Mouse (Mus musculus) liver, embryonic 11.5 days (tissue): ENCODE results near the gene Espn. TPM values are rescaled to one million over a fixed set of nuclear protein-coding genes. Genes with fewer than 3 reads are reported as not detected.

Experiments
- ATAC-seq: fragments of 200-750 bp; cut with Nextera tagmentation; replicated peaks from 2 replicates; pipeline ENCODE4 v1.8.0; 2017; ENCODE audit warnings: moderate number of reproducible peaks, mild to moderate bottlenecking, moderate TSS enrichment, moderate library complexity; ENCODE audit not compliant: low FRiP score
- DNase-seq: peaks from one replicate; pipeline ENCODE4 v3.0.0-alpha.2; 2017; ENCODE audit warnings: low spot score
- H3K27ac ChIP-seq: fragments of 300-500 bp; sonication (generic); 2 replicates; pipeline ENCODE4 v1.5.1; 2014; ENCODE audit warnings: mild to moderate bottlenecking, low read depth, low read length, control low read depth
- H3K27me3 ChIP-seq: fragments of 300-500 bp; sonication (generic); replicated peaks from 2 replicates; pipeline ENCODE4 v1.6.1; 2014; ENCODE audit warnings: low read length, mixed read lengths; ENCODE audit not compliant: control insufficient read depth, insufficient read depth
- H3K36me3 ChIP-seq: fragments of 300-500 bp; sonication (generic); 2 replicates; pipeline ENCODE4 v1.6.1; 2014; ENCODE audit warnings: mild to moderate bottlenecking, low read length, moderate library complexity, mixed read lengths; ENCODE audit not compliant: control insufficient read depth, insufficient read depth
- H3K4me1 ChIP-seq: fragments of 300-500 bp; sonication (generic); replicated peaks from 2 replicates; pipeline ENCODE4 v1.6.1; 2014; ENCODE audit warnings: low read length, mixed read lengths; ENCODE audit not compliant: control insufficient read depth, insufficient read depth
- H3K4me2 ChIP-seq: fragments of 300-500 bp; sonication (generic); 2 replicates; pipeline ENCODE4 v1.6.1; 2014; ENCODE audit warnings: mild to moderate bottlenecking, control low read depth, moderate library complexity
- H3K4me3 ChIP-seq: fragments of 300-500 bp; sonication (generic); 2 replicates; pipeline ENCODE4 v1.5.1; 2014; ENCODE audit warnings: low read depth, low read length, control low read depth
- H3K9ac ChIP-seq: fragments of 300-500 bp; sonication (generic); 2 replicates; pipeline ENCODE4 v1.6.1; 2014; ENCODE audit warnings: low read depth, low read length, control low read depth
- H3K9me3 ChIP-seq: fragments of 300-500 bp; sonication (generic); 2 replicates; pipeline ENCODE4 v1.6.1; 2016; ENCODE audit warnings: low read length, inconsistent platforms, mixed read lengths; ENCODE audit not compliant: control insufficient read depth
- WGBS: fragments of 180-500 bp; shearing (Covaris S2); extraction: QIAGEN DNeasy Blood & Tissue Kit; methylation state at CpG from one replicate; pipeline ENCODE4 v1.1.7; 2014; 5-methylcytosine and 5-hydroxymethylcytosine counted together
- polyA plus RNA-seq: library from polyadenylated mRNA; unstranded; fragments of >200 nt; fragmentation: Nextera tagmentation; extraction: Ambion mirVana; gene quantifications from 2 replicates; pipeline ENCODE4 v1.2.1, GENCODE M21; 2014

Espn gene
- polyA plus RNA-seq, 1 experiment from 2014 or later = 5.3 TPM

DNA sequence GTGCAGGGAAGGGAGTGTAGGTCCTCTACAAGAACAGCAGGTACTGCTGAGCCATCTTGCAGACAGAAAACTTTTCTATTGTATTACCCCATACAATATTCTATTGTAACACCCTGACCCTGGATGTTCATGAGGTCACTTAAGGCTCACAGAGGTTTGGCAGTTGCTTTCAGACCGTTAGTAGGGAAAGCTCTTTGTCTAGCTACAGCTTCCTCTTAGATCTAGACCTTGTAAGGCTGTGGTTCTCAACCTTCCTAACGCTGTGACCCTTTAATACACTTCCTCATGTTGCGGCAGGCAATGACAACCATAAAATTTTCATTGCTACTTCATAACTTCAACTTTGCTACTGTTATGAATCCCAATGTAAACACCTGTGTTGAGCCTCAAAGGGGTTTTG is 24.5 kb upstream of the Espn start:
- H3K27me3 ChIP-seq = peaks cover 12% of the 10 kb centered on the region
- H3K4me3 ChIP-seq = no peak overlapping the region
- peak overlapping the region; percentile 99; the same call in 1 of the 2 replicates for H3K4me2 ChIP-seq
- no peak for DNase-seq
- peak overlapping the region; percentile 89; the same call in 1 of the 2 replicates for H3K27ac ChIP-seq
- peaks cover 15% of the 10 kb centered on the region for H3K4me1 ChIP-seq
- WGBS = 53% methylated on average over 3 of the region's 3 CpGs
- H3K36me3 ChIP-seq = no peaks in the 10 kb centered on the region
- H3K9me3 ChIP-seq = no peaks in the 10 kb centered on the region
- H3K9ac ChIP-seq = no peak overlapping the region
- ATAC-seq = no peak

DNA sequence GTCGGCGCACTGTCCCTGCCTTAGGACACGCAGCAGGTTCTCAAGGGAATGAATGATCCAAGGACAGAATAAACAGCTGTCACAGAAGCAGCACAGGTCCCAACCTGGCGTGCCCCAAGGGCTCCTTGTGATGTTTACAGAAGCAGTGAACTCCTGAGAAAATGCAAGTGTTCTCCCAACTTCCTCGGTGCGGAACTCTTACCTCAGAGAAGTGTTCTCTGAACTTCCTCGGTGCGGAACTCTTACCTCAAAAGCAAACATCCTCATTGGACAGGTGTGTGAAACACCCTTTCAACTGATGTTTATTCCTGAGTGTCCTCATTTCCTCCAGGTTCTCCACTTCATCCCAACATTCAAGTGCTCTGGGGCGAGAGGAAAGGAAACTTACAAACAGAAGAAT is 21.8 kb upstream of the Espn start:
- H3K9me3 ChIP-seq = no peaks in the 10 kb centered on the region
- H3K9ac ChIP-seq = no peak overlapping the region
- ATAC-seq (no peak), DNase-seq (no peak)
- peaks cover 9% of the 10 kb centered on the region for H3K4me1 ChIP-seq
- no peak overlapping the region for H3K27ac ChIP-seq
- peaks cover 2% of the 10 kb centered on the region for H3K27me3 ChIP-seq
- no peak overlapping the region for H3K4me2 ChIP-seq
- WGBS = 82% methylated on average over 9 of the region's 9 CpGs
- H3K4me3 ChIP-seq = no peak overlapping the region
- no peaks in the 10 kb centered on the region for H3K36me3 ChIP-seq

DNA sequence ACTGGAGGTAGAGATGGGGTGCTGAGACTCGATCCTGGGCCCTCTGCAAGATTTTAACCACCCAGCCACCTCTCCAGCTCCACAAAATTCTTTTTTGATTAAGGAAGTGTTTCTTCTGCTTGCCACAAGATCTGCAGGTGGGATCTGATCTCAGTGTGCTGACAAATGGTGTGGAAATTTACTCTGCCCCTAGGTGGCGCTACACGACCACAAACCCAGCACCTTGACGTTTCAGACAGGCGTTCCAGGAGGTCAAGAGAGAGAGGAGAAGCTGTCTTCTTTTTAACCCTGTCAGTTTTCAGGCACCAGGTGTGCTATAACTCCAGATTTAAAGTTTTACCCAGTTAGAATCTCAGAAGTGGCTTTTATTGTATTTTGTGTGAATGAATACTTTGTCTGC is 20.9 kb upstream of the Espn start:
- ATAC-seq (no peak), DNase-seq (peak; percentile 73)
- no peaks in the 10 kb centered on the region for H3K9me3 ChIP-seq
- 0% methylated on average over 5 of the region's 5 CpGs for WGBS
- no peak overlapping the region for H3K4me2 ChIP-seq
- no peaks in the 10 kb centered on the region for H3K36me3 ChIP-seq
- peaks cover 4% of the 10 kb centered on the region for H3K4me1 ChIP-seq
- H3K27ac ChIP-seq = no peak overlapping the region
- H3K27me3 ChIP-seq = no peaks in the 10 kb centered on the region; the same call in 1 of the 2 replicates
- no peak overlapping the region for H3K9ac ChIP-seq
- H3K4me3 ChIP-seq = no peak overlapping the region

DNA sequence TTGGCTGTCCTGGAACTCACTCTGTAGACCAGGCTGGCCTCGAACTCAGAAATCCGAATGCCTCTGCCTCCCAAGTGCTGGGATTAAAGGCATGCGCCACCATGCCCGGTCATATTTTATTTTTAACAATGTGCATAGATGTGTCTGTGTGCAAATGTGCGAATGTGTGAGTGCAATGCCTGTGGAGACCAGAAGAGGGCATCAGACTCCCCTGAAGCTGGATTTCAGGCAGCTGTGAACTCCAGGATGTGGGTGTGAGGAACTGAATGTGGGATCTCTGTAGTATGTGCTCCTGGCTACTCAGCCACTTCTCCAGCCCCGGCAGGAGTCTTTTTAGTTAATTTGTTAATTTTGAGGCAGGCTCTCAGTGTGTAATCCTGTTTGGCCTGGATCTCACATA is 19.4 kb upstream of the Espn start:
- Histone ChIP-seq H3K9me3 (no peaks in the 10 kb centered on the region), H3K9ac (no peak overlapping the region), H3K27ac (no peak overlapping the region), H3K4me3 (no peak overlapping the region), H3K4me1 (no peaks in the 10 kb centered on the region; the same call in 1 of the 2 replicates), H3K4me2 (no peak overlapping the region), H3K27me3 (peaks cover 3% of the 10 kb centered on the region; the same call in 1 of the 2 replicates), H3K36me3 (no peaks in the 10 kb centered on the region)
- DNase-seq = no peak
- ATAC-seq = no peak
- WGBS = 79% methylated on average over 6 of the region's 6 CpGs

- Histone ChIP-seq H3K4me1 (no peaks in the 10 kb centered on the region), H3K27me3 (0 out of 2 replicates have a peak, but pooled peaks cover 3% of the 10 kb centered on the region), H3K4me3 (no peak overlapping the region), H3K27ac (no peak overlapping the region), H3K4me2 (no peak overlapping the region), H3K9ac (no peak overlapping the region), H3K9me3 (no peaks in the 10 kb centered on the region), H3K36me3 (no peaks in the 10 kb centered on the region)
- DNase-seq = no peak
- WGBS = 72% methylated on average over 10 of the region's 10 CpGs
- no peak for ATAC-seq
These were observed 18.1 kb upstream of the Espn start for GRCm38 (mm10) chr4:152170286-152170685.

GRCm38 (mm10) chr4:152169103-152169502 is 16.9 kb upstream of the Espn start:
- H3K4me1 ChIP-seq = no peaks in the 10 kb centered on the region
- H3K9me3 ChIP-seq = no peaks in the 10 kb centered on the region
- ATAC-seq (no peak), DNase-seq (no peak)
- H3K9ac ChIP-seq = no peak overlapping the region
- WGBS = 72% methylated on average over 7 of the region's 7 CpGs
- no peak overlapping the region for H3K4me3 ChIP-seq
- H3K36me3 ChIP-seq = no peaks in the 10 kb centered on the region
- H3K4me2 ChIP-seq = no peak overlapping the region
- no peak overlapping the region for H3K27ac ChIP-seq
- peaks cover 3% of the 10 kb centered on the region; the same call in 1 of the 2 replicates for H3K27me3 ChIP-seq

- Histone ChIP-seq H3K9ac (no peak overlapping the region), H3K9me3 (no peaks in the 10 kb centered on the region), H3K27ac (no peak overlapping the region), H3K4me1 (no peaks in the 10 kb centered on the region), H3K27me3 (peaks cover 3% of the 10 kb centered on the region; the same call in 1 of the 2 replicates), H3K36me3 (no peaks in the 10 kb centered on the region), H3K4me2 (no peak overlapping the region), H3K4me3 (no peak overlapping the region)
- DNase-seq (no peak), ATAC-seq (no peak)
- 70% methylated on average over 8 of the region's 8 CpGs for WGBS
These were observed 15.9 kb upstream of the Espn start for GRCm38 (mm10) chr4:152168052-152168451.

DNA sequence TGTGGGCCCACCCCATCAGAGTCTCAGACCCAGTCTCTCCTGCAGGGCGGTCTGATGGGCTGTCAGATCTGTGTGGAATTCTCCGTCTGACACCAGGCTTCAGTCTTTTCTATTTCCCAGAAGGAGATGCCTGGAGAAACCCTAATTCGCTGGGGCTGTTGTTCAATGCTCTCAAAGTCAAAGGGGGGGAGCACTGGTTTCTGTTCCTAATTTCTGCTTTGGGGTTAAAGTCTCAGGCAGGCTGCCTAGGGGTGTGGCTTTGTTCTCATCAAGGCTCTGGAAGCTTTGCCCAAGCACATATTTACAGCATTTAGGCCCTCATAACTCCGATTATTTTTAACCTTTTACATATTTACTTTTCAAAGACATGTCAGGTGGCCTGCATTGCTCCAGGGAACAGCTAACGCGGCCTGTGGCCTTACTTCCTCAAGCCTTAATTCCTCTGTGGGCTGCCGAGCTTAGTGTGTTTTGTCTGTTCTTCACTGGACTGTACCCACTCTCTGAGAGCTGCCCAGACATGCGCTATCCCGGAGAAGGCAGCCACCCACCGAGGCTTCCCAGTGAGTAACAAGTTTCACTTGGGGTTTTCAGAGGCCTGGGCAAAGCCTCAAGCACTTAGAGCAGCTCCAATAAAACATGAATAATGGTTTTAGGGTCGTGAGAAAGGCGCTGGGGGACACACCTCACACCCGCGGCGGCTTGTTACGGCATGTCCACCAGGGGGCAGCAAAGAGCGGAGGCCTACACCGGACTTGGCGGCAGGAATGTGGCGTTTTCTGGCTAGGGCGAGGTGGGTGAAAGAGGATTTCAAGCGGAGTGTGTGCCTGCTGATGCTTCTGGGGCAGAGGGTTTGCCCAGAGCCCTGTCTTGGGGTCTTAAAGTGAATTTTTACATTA is 13.1 kb upstream of the Espn start:
- Histone ChIP-seq H3K27me3 (peaks cover 28% of the 10 kb centered on the region), H3K4me2 (no peak overlapping the region), H3K9me3 (no peaks in the 10 kb centered on the region), H3K27ac (no peak overlapping the region), H3K4me3 (no peak overlapping the region), H3K9ac (no peak overlapping the region), H3K4me1 (no peaks in the 10 kb centered on the region), H3K36me3 (no peaks in the 10 kb centered on the region)
- DNase-seq (peak; percentile 75), ATAC-seq (peak; percentile 54; the same call in 1 of the 2 replicates)
- 27% methylated on average over 22 of the region's 22 CpGs for WGBS

DNA sequence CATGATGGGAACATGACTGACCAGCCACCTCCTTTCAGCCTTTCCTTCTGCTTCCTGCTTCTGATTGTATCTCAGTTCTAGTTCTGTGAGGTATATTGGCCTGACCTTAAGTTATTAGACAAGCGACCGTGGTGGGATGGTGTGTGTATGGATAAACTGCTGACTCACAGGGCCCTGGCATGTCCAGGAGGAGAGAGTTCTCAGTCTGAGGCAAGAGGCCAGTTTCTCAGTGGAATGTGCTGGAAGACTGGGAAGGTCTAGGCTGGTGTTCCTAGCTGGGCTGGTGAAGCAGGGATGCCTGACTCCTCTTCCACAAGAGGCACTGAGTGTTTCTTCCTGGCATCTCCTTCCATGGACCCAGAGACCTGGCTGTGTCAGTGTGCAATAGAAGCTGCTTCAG is 10.6 kb upstream of the Espn start:
- DNase-seq = no peak
- no peaks in the 10 kb centered on the region for H3K36me3 ChIP-seq
- no peak overlapping the region for H3K9ac ChIP-seq
- WGBS = 70% methylated on average over 2 of the region's 2 CpGs
- no peak overlapping the region for H3K4me2 ChIP-seq
- no peak overlapping the region for H3K4me3 ChIP-seq
- no peak for ATAC-seq
- H3K4me1 ChIP-seq = peaks cover 11% of the 10 kb centered on the region
- no peaks in the 10 kb centered on the region for H3K9me3 ChIP-seq
- peaks cover 54% of the 10 kb centered on the region for H3K27me3 ChIP-seq
- H3K27ac ChIP-seq = no peak overlapping the region
